Mouse (Mus musculus) kidney, adult 2 months (tissue): ENCODE measurements at regions not wholly inside any gene's neighbourhood (a gene's known extent, or its start where the extent isn't known, plus 50 kb on each side); places are given as distances from the start of the nearest gene placed in this dataset.

Source experiments
- CTCF ChIP-seq: fragments of 200-500 bp; conservative IDR thresholded peaks from 2 replicates; pipeline ENCODE4 v1.5.1; 2011; ENCODE audit warnings: low read depth, mild to moderate bottlenecking, control low read depth, low read length, moderate library complexity, mixed read lengths; ENCODE audit not compliant: insufficient read depth, insufficient read length
- POLR2A ChIP-seq: fragments of 200-500 bp; IDR thresholded peaks from one replicate; pipeline ENCODE4 v1.6.1; 2011; ENCODE audit warnings: low read depth, low read length, control low read depth

DNA sequence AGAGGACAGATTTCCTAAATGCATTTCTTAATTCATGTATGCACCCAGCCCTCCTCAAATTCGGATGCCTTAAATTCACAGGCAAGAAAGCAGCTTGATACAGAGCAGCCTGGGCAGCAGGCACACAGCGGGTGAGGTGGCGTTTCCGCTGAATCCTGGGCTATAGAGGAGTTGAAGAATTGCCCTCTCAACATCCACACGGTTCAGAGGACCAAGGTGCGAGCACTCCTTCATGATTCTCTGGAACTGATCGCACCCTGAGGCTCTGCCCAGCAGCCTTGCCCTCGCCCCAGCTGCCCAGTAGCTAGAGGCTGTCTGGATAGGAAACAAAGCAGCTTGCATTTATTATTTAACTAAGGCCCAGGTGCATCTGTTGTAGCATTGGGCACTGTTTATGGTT is 104.3 kb upstream of the Atp1a1 start:
- TF ChIP-seq POLR2A, result no peak
- no peak for TF ChIP-seq CTCF
